Mouse (Mus musculus) stomach, embryonic 16.5 days (tissue): ENCODE data around the gene Diaph3. TPM values are rescaled to one million over a fixed set of nuclear protein-coding genes. Genes with fewer than 3 reads are reported as not detected.
"Not testable (repeated sequence)": the region's sequence is repeated elsewhere in the genome, so short reads cannot be mapped to it uniquely, and the experiment has no call there.

Source experiments
- ATAC-seq: fragments of 200-750 bp; cut with Nextera tagmentation; 2 replicates; pipeline ENCODE4 v1.8.0; 2017; ENCODE audit warnings: moderate number of reproducible peaks, moderate TSS enrichment; ENCODE audit not compliant: insufficient read depth, low FRiP score
- H3K27ac ChIP-seq: fragments of 300-500 bp; sonication (generic); 2 replicates; pipeline ENCODE4 v1.5.1; 2014; ENCODE audit warnings: low read length
- H3K27me3 ChIP-seq: fragments of 300-500 bp; sonication (generic); 2 replicates; pipeline ENCODE4 v1.6.1; 2014; ENCODE audit warnings: low read length, control low read depth, mixed read lengths; ENCODE audit not compliant: control insufficient read depth, insufficient read depth
- H3K36me3 ChIP-seq: fragments of 300-500 bp; sonication (generic); 2 replicates; pipeline ENCODE4 v1.6.1; 2014; ENCODE audit warnings: low read length; ENCODE audit not compliant: control insufficient read depth, insufficient read depth
- H3K4me1 ChIP-seq: fragments of 300-500 bp; sonication (generic); 2 replicates; pipeline ENCODE4 v1.6.1; 2014; ENCODE audit warnings: low read length, control low read depth, mixed read lengths; ENCODE audit not compliant: control insufficient read depth, insufficient read depth
- H3K4me2 ChIP-seq: fragments of 300-500 bp; sonication (generic); 2 replicates; pipeline ENCODE4 v1.6.1; 2014; ENCODE audit warnings: low read depth, low read length, mixed read lengths
- H3K4me3 ChIP-seq: fragments of 300-500 bp; sonication (generic); replicated peaks from 2 replicates; pipeline ENCODE4 v1.5.1; 2014; ENCODE audit warnings: mild to moderate bottlenecking, low read length
- H3K9ac ChIP-seq: fragments of 300-500 bp; sonication (generic); 2 replicates; pipeline ENCODE4 v1.6.1; 2014; ENCODE audit warnings: low read length
- H3K9me3 ChIP-seq: fragments of 300-500 bp; sonication (generic); replicated peaks from 2 replicates; pipeline ENCODE4 v1.6.1; 2016; ENCODE audit warnings: low read length, control low read depth; ENCODE audit not compliant: control insufficient read depth
- WGBS: fragments of 180-500 bp; shearing (Covaris S2); extraction: QIAGEN DNeasy Blood & Tissue Kit; methylation state at CpG from one replicate; pipeline ENCODE4 v1.1.7; 2014; 5-methylcytosine and 5-hydroxymethylcytosine counted together
- polyA plus RNA-seq: library from polyadenylated mRNA; unstranded; fragments of >200 nt; fragmentation: Nextera tagmentation; extraction: Ambion mirVana; gene quantifications from 2 replicates; pipeline ENCODE4 v1.2.1, GENCODE M21; 2015

Gene Diaph3
- polyA plus RNA-seq, 1 experiment from 2014 or later, result 9.4 TPM

- no peak for ATAC-seq
- no peak overlapping the region for H3K9ac ChIP-seq
- H3K27ac ChIP-seq, result no peak overlapping the region
- H3K4me3 ChIP-seq, result no peak overlapping the region
- H3K4me1 ChIP-seq, result no peaks in the 10 kb centered on the region
- no peaks in the 10 kb centered on the region for H3K27me3 ChIP-seq
- H3K36me3 ChIP-seq, result no peaks in the 10 kb centered on the region
- no peak overlapping the region for H3K4me2 ChIP-seq
- H3K9me3 ChIP-seq, result no peaks in the 10 kb centered on the region; the same call in 1 of the 2 replicates
- 78% methylated on average over 7 of the region's 7 CpGs for WGBS
Measured at GRCm38 (mm10) chr14:86741855-86742531, 399.0 kb downstream of the Diaph3 start.

GRCm38 (mm10) chr14:86738916-86739315 is 402.1 kb downstream of the Diaph3 start:
- H3K4me3 ChIP-seq, result no peak overlapping the region
- no peaks in the 10 kb centered on the region; the same call in 1 of the 2 replicates for H3K9me3 ChIP-seq
- no peaks in the 10 kb centered on the region for H3K27me3 ChIP-seq
- no peaks in the 10 kb centered on the region for H3K36me3 ChIP-seq
- no peak overlapping the region for H3K4me2 ChIP-seq
- H3K27ac ChIP-seq, result no peak overlapping the region
- 47% methylated on average over 5 of the region's 5 CpGs for WGBS
- H3K4me1 ChIP-seq, result no peaks in the 10 kb centered on the region
- no peak overlapping the region for H3K9ac ChIP-seq
- no peak for ATAC-seq

GRCm38 (mm10) chr14:86736646-86737045 is 404.4 kb downstream of the Diaph3 start:
- Histone ChIP-seq H3K36me3 (no peaks in the 10 kb centered on the region), H3K4me3 (no peak overlapping the region), H3K27me3 (no peaks in the 10 kb centered on the region), H3K9me3 (no peaks in the 10 kb centered on the region; the same call in 1 of the 2 replicates), H3K4me1 (no peaks in the 10 kb centered on the region), H3K4me2 (no peak overlapping the region), H3K9ac (no peak overlapping the region), H3K27ac (no peak overlapping the region)
- ATAC-seq, result no peak
- 96% methylated on average over 1 of the region's 1 CpGs for WGBS

- no peak overlapping the region for H3K4me2 ChIP-seq
- no peak overlapping the region for H3K27ac ChIP-seq
- no peak overlapping the region for H3K9ac ChIP-seq
- H3K4me1 ChIP-seq, result no peaks in the 10 kb centered on the region
- H3K4me3 ChIP-seq, result no peak overlapping the region
- ATAC-seq, result no peak
- H3K36me3 ChIP-seq, result no peaks in the 10 kb centered on the region
- no peaks in the 10 kb centered on the region for H3K27me3 ChIP-seq
- WGBS, result 35% methylated on average over 1 of the region's 1 CpGs
- no peaks in the 10 kb centered on the region for H3K9me3 ChIP-seq
Measured at GRCm38 (mm10) chr14:86731300-86731699, 409.7 kb downstream of the Diaph3 start.

GRCm38 (mm10) chr14:86729617-86730098 is 411.4 kb downstream of the Diaph3 start:
- Histone ChIP-seq H3K27ac (no peak overlapping the region), H3K4me2 (no peak overlapping the region), H3K9me3 (no peaks in the 10 kb centered on the region), H3K9ac (no peak overlapping the region), H3K27me3 (no peaks in the 10 kb centered on the region), H3K4me3 (no peak overlapping the region), H3K36me3 (no peaks in the 10 kb centered on the region), H3K4me1 (no peaks in the 10 kb centered on the region)
- ATAC-seq, result no peak
- WGBS, result 61% methylated on average over 4 of the region's 4 CpGs

GRCm38 (mm10) chr14:86727538-86728045 is 413.4 kb downstream of the Diaph3 start:
- H3K4me1 ChIP-seq, result no peaks in the 10 kb centered on the region
- no peak overlapping the region for H3K4me2 ChIP-seq
- 87% methylated on average over 5 of the region's 5 CpGs for whole genome bisulfite sequencing
- H3K4me3 ChIP-seq, result no peak overlapping the region
- no peak overlapping the region for H3K9ac ChIP-seq
- no peak for ATAC-seq
- no peaks in the 10 kb centered on the region for H3K9me3 ChIP-seq
- no peaks in the 10 kb centered on the region for H3K27me3 ChIP-seq
- H3K27ac ChIP-seq, result no peak overlapping the region
- no peaks in the 10 kb centered on the region for H3K36me3 ChIP-seq

- H3K4me2 ChIP-seq, result no peak overlapping the region
- H3K4me1 ChIP-seq, result no peaks in the 10 kb centered on the region
- no peak overlapping the region for H3K27ac ChIP-seq
- ATAC-seq, result no peak
- no peaks in the 10 kb centered on the region for H3K36me3 ChIP-seq
- H3K9ac ChIP-seq, result no peak overlapping the region
- no peaks in the 10 kb centered on the region for H3K27me3 ChIP-seq
- 71% methylated on average over 6 of the region's 6 CpGs for WGBS
- no peak overlapping the region for H3K4me3 ChIP-seq
- H3K9me3 ChIP-seq, result no peaks in the 10 kb centered on the region
Measured at GRCm38 (mm10) chr14:86721768-86722167, 419.3 kb downstream of the Diaph3 start.

GRCm38 (mm10) chr14:86721082-86721481 is 420.0 kb downstream of the Diaph3 start:
- no peaks in the 10 kb centered on the region for H3K36me3 ChIP-seq
- 91% methylated on average over 3 of the region's 3 CpGs for WGBS
- no peaks in the 10 kb centered on the region for H3K9me3 ChIP-seq
- ATAC-seq, result no peak
- no peaks in the 10 kb centered on the region for H3K27me3 ChIP-seq
- H3K4me2 ChIP-seq, result no peak overlapping the region
- H3K4me3 ChIP-seq, result no peak overlapping the region
- no peak overlapping the region for H3K9ac ChIP-seq
- no peaks in the 10 kb centered on the region for H3K4me1 ChIP-seq
- no peak overlapping the region for H3K27ac ChIP-seq

GRCm38 (mm10) chr14:86720408-86720807 is 420.6 kb downstream of the Diaph3 start:
- H3K4me1 ChIP-seq, ATAC-seq, H3K4me3 ChIP-seq, H3K27me3 ChIP-seq, H3K27ac ChIP-seq, H3K9ac ChIP-seq, H3K36me3 ChIP-seq, H3K4me2 ChIP-seq, H3K9me3 ChIP-seq: not testable (repeated sequence)
